Mouse (Mus musculus): ENCODE measurements around the gene Prss8. TPM values are rescaled to one million over a fixed set of nuclear protein-coding genes. Genes with fewer than 3 reads are reported as not detected.

The Prss8 gene
- polyA plus RNA-seq (2014; fragmentation: Illumina TruSeq; extraction: RNeasy Lipid Tissue Mini Kit (QIAGEN cat#74804); ENCODE audit: low replicate concordance): 0.26 TPM

DNA sequence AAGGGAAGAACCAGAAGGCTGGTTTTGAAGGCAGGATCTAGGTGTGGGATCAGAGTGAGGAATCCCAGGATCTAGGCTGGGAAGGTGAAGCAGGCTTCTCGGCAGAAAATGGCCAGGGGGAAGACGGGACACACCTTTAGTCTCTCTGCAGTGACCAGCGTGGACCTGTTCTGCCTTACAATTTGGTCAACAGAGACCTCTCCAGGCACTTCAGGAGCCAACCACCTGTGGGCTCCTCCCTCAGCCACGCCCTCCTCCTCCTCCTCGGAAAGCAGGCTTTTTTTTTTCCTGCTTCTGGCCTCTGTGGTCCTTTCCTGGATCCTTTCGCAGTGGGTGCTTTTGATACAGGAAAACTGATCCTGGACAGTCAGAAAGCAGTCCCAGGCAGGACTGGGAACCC lies at the start of gene Prss8:
TSS of gene Prss8 (minus strand) at position 182 of the 400 bp plus-strand sequence.

DNA sequence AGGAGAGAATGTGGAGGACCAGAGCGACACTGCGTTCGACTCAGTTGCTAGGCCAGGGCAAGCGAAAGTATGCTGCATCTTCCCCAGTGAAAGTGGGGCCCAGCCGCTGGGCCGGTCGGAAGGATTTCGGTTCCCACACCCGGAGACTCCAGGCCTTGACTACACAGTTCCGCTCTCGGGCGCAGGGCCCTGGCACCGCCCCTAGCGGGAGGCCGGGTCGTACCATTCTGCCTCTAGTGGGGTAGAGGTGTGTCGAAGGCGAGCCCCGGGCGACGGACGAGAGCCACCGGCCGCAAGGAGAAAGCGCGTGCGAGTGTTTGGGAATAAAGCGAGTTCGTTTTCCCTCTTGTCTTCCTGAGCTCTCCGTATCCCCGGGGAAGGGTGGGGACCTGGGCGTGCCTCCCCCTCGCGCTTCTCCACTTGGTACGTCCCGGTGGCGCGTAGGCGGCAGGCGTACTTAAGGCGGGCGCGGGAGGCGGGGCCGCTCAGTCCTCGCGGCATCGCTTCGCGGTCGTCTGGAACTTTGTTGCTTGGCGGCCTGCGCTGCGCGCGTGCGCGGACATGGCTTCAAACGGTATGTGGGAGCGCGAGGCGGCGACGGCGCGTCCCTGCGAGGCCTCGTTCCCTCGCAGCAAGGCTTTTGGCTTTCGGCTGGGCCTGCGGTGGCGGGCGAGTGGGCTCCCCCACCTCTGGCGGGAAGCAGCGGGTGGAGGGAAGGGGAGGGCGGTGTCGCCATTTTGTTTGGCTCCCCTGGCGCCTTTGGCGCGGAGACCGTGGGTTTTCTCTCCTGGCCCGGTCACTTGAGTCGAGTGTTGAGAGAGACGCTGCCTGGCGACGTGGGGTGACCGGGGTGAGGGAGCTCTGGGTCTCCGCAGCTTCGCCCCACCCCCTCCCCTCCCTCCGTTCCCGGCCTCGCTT lies 37.4 kb upstream of the Prss8 start, which contains the start of gene Fus:
TSS of gene Fus (plus strand) at position 454 of the 918 bp plus-strand sequence.

DNA sequence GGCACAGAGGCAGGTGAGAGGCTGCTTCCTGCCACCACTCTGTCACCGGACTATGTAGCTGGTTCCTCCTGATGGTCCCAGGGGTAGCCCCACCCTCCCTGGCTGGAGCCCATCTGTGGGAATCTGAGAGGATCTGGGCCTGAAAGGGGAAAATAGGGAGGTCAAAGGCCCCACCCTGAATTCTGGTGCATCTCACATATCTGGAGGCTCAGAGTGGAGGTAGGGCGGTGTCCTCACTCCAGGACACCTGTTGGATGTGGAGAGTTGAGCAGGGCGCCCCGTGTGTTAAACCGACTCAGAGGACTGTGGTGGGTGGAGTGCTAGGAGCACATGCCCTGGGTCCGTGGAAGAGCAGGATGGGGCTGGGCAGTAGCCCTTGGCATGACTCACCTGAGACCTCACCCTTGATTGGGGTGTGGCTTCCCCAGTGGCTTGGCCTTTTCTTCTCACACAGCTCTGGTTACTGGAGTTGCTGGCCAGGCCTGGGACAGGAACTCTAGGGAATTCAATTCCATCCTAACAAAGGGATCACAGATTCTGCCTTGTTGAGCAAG lies 16.6 kb upstream of the Prss8 start, which contains the start of gene Prss36:
TSS of gene Prss36 (minus strand) at position 256 of the 554 bp plus-strand sequence.

DNA sequence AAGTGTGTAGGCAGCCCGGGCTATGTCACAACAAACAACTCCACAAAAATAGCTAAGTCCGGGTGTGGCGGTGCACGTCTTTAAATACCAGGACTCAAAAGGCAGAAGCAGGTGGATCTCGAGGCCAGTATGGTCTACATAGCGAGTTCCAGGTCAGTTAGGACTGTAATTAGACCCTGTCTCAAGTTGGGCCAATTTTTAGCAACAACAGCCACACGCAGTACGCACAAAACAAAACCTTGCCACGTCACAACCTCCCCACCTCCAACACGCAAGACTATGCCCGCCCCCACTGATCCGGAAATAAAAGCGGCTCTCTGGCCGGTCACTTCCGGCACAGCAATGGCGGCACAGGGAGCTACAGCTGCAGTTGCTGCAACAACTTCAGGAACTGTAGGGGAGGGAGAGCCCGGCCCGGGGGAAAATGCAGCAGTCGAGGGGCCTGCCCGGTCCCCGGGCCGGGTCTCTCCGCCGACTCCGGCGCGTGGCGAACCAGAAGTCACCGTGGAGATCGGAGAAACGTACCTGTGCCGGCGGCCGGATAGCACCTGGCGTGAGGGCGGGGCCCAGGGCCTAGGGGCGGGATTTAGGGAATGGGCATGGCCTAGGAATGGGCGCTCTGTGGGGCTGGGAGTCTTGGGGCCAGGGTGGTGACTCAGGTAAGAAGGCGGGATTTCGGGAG lies 17.6 kb downstream of the Prss8 start, which contains the start of gene Kat8:
TSS of gene Kat8 (plus strand) at position 327 of the 682 bp plus-strand sequence.

DNA sequence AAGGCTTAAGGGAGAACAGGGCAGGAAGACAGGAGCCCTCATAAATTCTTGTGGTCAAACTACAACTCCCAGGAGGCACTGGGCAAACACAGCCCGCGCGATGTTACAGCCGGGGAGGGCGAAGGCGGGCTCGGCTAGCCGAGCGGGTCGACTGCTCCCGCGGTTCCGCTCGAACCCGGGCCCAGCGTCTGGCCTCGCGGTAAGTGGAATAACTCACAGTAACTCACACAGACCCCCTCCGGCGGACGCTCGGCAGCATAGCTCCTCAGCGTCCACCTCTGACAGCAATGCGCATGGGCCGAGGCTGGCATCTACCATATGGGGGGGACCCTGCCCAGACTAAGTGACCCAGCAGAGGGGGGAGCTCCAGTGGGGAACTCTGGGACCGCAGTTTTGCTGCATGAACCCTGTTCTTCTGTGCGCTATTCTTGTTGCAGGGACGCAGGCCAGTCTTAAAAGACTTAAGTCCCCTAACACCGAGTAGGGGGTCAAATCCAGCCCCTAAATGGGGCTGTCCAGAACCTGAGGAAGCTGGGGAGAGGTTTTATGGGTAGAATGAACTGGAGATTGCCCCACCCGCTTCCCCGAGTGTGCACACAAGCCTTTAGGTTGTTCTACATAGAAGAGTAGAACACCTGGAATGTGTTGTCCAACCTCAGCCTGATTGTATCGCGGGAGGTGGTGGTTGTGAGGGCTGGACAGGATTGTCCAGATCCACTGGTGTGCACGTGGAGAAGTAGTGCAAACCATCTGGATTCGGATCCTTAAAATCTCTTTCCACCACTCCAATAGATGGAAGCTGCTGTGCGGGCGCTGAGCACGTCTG lies 25.7 kb downstream of the Prss8 start, which contains the start of gene Bckdk:
TSS of gene Bckdk (plus strand) at position 112 of the 826 bp plus-strand sequence.

DNA sequence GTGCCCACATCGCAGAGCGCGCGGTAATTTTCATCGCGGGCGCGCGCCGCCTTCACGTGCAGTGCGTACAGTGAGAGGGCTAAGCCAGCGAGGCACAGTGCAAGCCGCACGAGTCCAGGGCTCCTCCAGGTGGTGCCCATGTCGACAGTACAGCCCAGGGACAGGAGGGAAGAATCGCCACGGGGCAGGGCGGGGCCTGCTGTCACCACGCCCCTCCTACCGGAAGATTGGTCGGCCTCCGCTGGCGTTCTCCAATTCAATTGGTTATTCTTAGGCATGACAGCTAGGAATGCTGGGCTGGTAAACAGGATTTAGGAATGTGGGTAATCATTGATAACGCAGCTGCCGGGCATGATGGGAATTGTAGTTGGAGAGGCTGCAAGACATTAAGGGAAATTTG lies 34.5 kb downstream of the Prss8 start, which contains the start of the genes Gm21974 and Vkorc1:
TSS of gene Gm21974 (minus strand) at position 13 of the 400 bp plus-strand sequence.
TSS of gene Vkorc1 (minus strand) at position 176 of the 400 bp plus-strand sequence.

DNA sequence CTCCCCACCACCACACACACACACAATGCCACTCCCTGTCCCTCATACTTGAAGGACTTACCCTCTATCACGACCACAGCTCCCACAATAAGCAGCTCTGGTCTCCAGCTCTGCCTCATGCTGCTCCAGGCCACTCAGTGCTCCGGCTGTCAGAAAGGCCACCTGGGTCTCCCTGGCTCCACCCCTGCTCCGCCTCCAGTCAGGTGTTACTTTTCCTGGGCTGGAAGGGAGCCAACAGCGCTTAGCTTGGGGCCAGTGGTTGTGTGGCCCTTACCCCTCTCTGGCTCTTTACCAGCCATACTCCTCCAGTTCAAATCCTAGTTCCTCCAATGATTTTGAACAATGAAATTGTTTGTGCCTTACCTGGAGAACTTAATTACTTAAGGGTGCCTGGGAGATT lies 39.1 kb downstream of the Prss8 start, which contains the start of gene Prss53:
TSS of gene Prss53 (minus strand) at position 173 of the 400 bp plus-strand sequence.

DNA sequence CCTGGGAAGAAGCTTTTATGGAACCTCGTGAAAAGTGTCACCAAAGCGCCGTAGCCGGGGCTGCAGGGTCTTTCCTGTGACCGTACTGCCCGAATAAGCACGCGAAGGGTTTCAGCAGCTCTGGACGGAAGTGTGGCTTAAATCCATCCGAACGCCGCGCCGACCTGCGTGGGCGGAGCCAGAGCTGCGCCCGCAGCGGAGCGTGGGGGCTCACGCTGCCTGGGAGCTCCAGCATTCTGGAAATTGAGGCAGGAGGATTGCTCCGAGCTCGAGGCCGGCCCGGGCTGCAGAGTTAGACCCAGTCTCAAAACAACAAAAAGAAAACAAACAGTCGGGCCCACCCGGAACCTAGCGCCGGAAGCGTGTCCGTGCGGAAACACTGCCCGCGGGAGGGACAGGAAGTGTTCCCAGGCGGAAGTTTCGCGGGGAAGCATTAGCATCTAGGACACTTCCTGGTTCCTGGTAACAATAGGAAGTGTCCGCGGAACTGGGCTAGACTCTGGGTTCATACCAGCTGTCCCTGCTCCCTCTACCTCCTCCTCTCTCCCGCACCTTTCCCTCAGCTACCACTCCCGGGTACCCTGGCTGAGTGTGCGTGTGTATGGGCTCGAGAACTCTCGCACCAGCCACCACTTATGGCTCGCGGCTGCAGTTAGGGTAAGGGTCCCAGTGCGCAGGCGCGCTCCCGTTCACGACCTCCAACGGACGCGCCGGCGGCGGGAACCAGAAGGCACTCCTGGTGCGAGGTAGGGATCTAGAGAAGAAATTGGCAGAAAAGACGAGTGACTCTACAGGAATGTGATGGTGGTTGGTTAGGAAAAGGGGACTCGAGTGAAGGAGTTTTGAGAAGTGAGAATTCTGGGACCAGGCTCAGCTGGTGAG lies 53.2 kb downstream of the Prss8 start, which contains the start of gene Zfp668:
TSS of gene Zfp668 (minus strand) at position 362 of the 882 bp plus-strand sequence.

DNA sequence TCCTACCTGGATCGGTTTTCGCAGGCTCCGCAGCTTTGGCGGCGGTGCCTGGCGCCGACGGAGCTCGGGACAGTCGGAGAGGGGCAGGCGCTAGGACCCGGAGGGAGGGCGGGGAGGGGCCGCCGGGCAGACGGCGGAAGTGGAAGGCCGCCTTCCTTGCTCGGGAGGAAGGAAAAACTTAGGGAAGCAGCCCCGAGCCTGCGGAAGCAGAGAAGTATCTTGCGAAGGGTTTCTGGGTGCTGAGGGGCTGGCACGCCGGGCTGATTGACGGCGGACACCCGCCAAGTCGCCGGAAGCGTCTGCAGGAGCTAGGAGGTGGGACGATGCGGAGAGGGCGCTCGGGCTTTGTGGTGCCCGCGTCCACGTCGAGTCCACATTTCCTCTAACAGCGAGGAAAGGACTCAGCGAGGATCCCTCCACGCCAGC lies 53.9 kb downstream of the Prss8 start, which contains the start of gene Zfp646:
TSS of gene Zfp646 (plus strand) at position 181 of the 426 bp plus-strand sequence.

Other genes with a start within 250 kb of the Prss8 start
- gene Bcl7c, start 221.2 kb downstream of the Prss8 start, polyA plus RNA-seq (2014; fragmentation: Illumina TruSeq; extraction: RNeasy Lipid Tissue Mini Kit (QIAGEN cat#74804); ENCODE audit: low replicate concordance): 1.2 TPM
- 0.74 TPM for gene Ctf1, start 217.4 kb downstream of the Prss8 start, polyA plus RNA-seq (2014; fragmentation: Illumina TruSeq; extraction: RNeasy Lipid Tissue Mini Kit (QIAGEN cat#74804); ENCODE audit: low replicate concordance)
- not detected for gene Ctf2, start 197.9 kb downstream of the Prss8 start, polyA plus RNA-seq (2014; fragmentation: Illumina TruSeq; extraction: RNeasy Lipid Tissue Mini Kit (QIAGEN cat#74804); ENCODE audit: low replicate concordance)
- gene Fbxl19, start 185.6 kb downstream of the Prss8 start, polyA plus RNA-seq (2014; fragmentation: Illumina TruSeq; extraction: RNeasy Lipid Tissue Mini Kit (QIAGEN cat#74804); ENCODE audit: low replicate concordance): 0.11 TPM
- gene Orai3, start 160.3 kb downstream of the Prss8 start, polyA plus RNA-seq (2014; fragmentation: Illumina TruSeq; extraction: RNeasy Lipid Tissue Mini Kit (QIAGEN cat#74804); ENCODE audit: low replicate concordance): 0.63 TPM
- 3.5 TPM for gene Setd1a, start 153.4 kb downstream of the Prss8 start, polyA plus RNA-seq (2014; fragmentation: Illumina TruSeq; extraction: RNeasy Lipid Tissue Mini Kit (QIAGEN cat#74804); ENCODE audit: low replicate concordance)
- not detected for gene Gm49388, start 144.5 kb downstream of the Prss8 start, polyA plus RNA-seq (2014; fragmentation: Illumina TruSeq; extraction: RNeasy Lipid Tissue Mini Kit (QIAGEN cat#74804); ENCODE audit: low replicate concordance)
- gene Hsd3b7, start 129.5 kb downstream of the Prss8 start, polyA plus RNA-seq (2014; fragmentation: Illumina TruSeq; extraction: RNeasy Lipid Tissue Mini Kit (QIAGEN cat#74804); ENCODE audit: low replicate concordance): 14.6 TPM
- gene Stx4a, start 105.8 kb downstream of the Prss8 start, polyA plus RNA-seq (2014; fragmentation: Illumina TruSeq; extraction: RNeasy Lipid Tissue Mini Kit (QIAGEN cat#74804); ENCODE audit: low replicate concordance): 11.9 TPM
- gene Stx1b, start 105.6 kb downstream of the Prss8 start, polyA plus RNA-seq (2014; fragmentation: Illumina TruSeq; extraction: RNeasy Lipid Tissue Mini Kit (QIAGEN cat#74804); ENCODE audit: low replicate concordance): 0.30 TPM
- gene Zfp646, start 53.9 kb downstream of the Prss8 start, polyA plus RNA-seq (2014; fragmentation: Illumina TruSeq; extraction: RNeasy Lipid Tissue Mini Kit (QIAGEN cat#74804); ENCODE audit: low replicate concordance): 4.9 TPM
- gene Zfp668, start 53.3 kb downstream of the Prss8 start, polyA plus RNA-seq (2014; fragmentation: Illumina TruSeq; extraction: RNeasy Lipid Tissue Mini Kit (QIAGEN cat#74804); ENCODE audit: low replicate concordance): 0.52 TPM
- not detected for gene Prss53, start 39.1 kb downstream of the Prss8 start, polyA plus RNA-seq (2014; fragmentation: Illumina TruSeq; extraction: RNeasy Lipid Tissue Mini Kit (QIAGEN cat#74804); ENCODE audit: low replicate concordance)
- not detected for gene Gm21974, start 34.6 kb downstream of the Prss8 start, polyA plus RNA-seq (2014; fragmentation: Illumina TruSeq; extraction: RNeasy Lipid Tissue Mini Kit (QIAGEN cat#74804); ENCODE audit: low replicate concordance)
- 24.9 TPM for gene Vkorc1, start 34.5 kb downstream of the Prss8 start, polyA plus RNA-seq (2014; fragmentation: Illumina TruSeq; extraction: RNeasy Lipid Tissue Mini Kit (QIAGEN cat#74804); ENCODE audit: low replicate concordance)
- 1.1 TPM for gene Bckdk, start 26.0 kb downstream of the Prss8 start, polyA plus RNA-seq (2014; fragmentation: Illumina TruSeq; extraction: RNeasy Lipid Tissue Mini Kit (QIAGEN cat#74804); ENCODE audit: low replicate concordance)
- gene Kat8, start 17.6 kb downstream of the Prss8 start, polyA plus RNA-seq (2014; fragmentation: Illumina TruSeq; extraction: RNeasy Lipid Tissue Mini Kit (QIAGEN cat#74804); ENCODE audit: low replicate concordance): 5.7 TPM
- gene Prss36, start 16.6 kb upstream of the Prss8 start, polyA plus RNA-seq (2014; fragmentation: Illumina TruSeq; extraction: RNeasy Lipid Tissue Mini Kit (QIAGEN cat#74804); ENCODE audit: low replicate concordance): not detected
- gene Fus, start 37.4 kb upstream of the Prss8 start, polyA plus RNA-seq (2014; fragmentation: Illumina TruSeq; extraction: RNeasy Lipid Tissue Mini Kit (QIAGEN cat#74804); ENCODE audit: low replicate concordance): 567 TPM
- 89.0 TPM for gene Pycard, start 63.8 kb upstream of the Prss8 start, polyA plus RNA-seq (2014; fragmentation: Illumina TruSeq; extraction: RNeasy Lipid Tissue Mini Kit (QIAGEN cat#74804); ENCODE audit: low replicate concordance)
- gene Trim72, start 73.8 kb upstream of the Prss8 start, polyA plus RNA-seq (2014; fragmentation: Illumina TruSeq; extraction: RNeasy Lipid Tissue Mini Kit (QIAGEN cat#74804); ENCODE audit: low replicate concordance): not detected
- 7.9 TPM for gene Itgam, start 132.5 kb upstream of the Prss8 start, polyA plus RNA-seq (2014; fragmentation: Illumina TruSeq; extraction: RNeasy Lipid Tissue Mini Kit (QIAGEN cat#74804); ENCODE audit: low replicate concordance)
- gene Gm49368, start 132.6 kb upstream of the Prss8 start, polyA plus RNA-seq (2014; fragmentation: Illumina TruSeq; extraction: RNeasy Lipid Tissue Mini Kit (QIAGEN cat#74804); ENCODE audit: low replicate concordance): not detected
- gene Itgax, start 199.4 kb upstream of the Prss8 start, polyA plus RNA-seq (2014; fragmentation: Illumina TruSeq; extraction: RNeasy Lipid Tissue Mini Kit (QIAGEN cat#74804); ENCODE audit: low replicate concordance): 9.9 TPM
- gene Itgad, start 224.3 kb upstream of the Prss8 start, polyA plus RNA-seq (2014; fragmentation: Illumina TruSeq; extraction: RNeasy Lipid Tissue Mini Kit (QIAGEN cat#74804); ENCODE audit: low replicate concordance): 0.56 TPM

Measured in small intestine, adult 10 weeks (tissue).